Mouse (Mus musculus): ENCODE results near the gene Col25a1. TPM values are rescaled to one million over a fixed set of nuclear protein-coding genes. Genes with fewer than 3 reads are reported as not detected.
A peak's percentile ranks its signal among the peaks of the same experiment; 100 is the strongest.

The Col25a1 gene
- polyA plus RNA-seq, 1 experiment: 0.06 TPM

GRCm38 (mm10) chr3:130482513-130482912, 351.2 kb downstream of the Col25a1 start:
- Histone ChIP-seq H3K4me1 (ENCODE audit: control insufficient read depth, insufficient read depth, low read length) (no peaks in the 10 kb centered on the region), H3K27me3 (replicated peaks; ENCODE audit: control insufficient read depth, insufficient read depth, low read length) (no peaks in the 10 kb centered on the region), H3K36me3 (ENCODE audit: control insufficient read depth, insufficient read depth, low read length) (no peaks in the 10 kb centered on the region), H3K4me3 (ENCODE audit: insufficient read depth, low read depth, low read length) (no peak overlapping the region), H3K27ac (ENCODE audit: insufficient read depth, low read depth, low read length) (no peak overlapping the region)
- DNase-seq: no peak
- WGBS: 95% methylated on average over 8 of the region's 8 CpGs
- TF ChIP-seq POLR2A (IDR thresholded peaks at IDR 0.05; ENCODE audit: low read depth, low read length) (no peak), CTCF (conservative IDR thresholded peaks at IDR 0.05; ENCODE audit: insufficient read depth, insufficient read length, low read depth, low read length) (no peak)

GRCm38 (mm10) chr3:130488839-130489238, 357.5 kb downstream of the Col25a1 start:
- Histone ChIP-seq H3K27ac (ENCODE audit: insufficient read depth, low read depth, low read length) (no peak overlapping the region), H3K27me3 (replicated peaks; ENCODE audit: control insufficient read depth, insufficient read depth, low read length) (no peaks in the 10 kb centered on the region), H3K36me3 (ENCODE audit: control insufficient read depth, insufficient read depth, low read length) (no peaks in the 10 kb centered on the region), H3K4me3 (ENCODE audit: insufficient read depth, low read depth, low read length) (no peak overlapping the region), H3K4me1 (ENCODE audit: control insufficient read depth, insufficient read depth, low read length) (no peaks in the 10 kb centered on the region)
- DNase-seq: no peak
- TF ChIP-seq POLR2A (IDR thresholded peaks at IDR 0.05; ENCODE audit: low read depth, low read length): no peak
- TF ChIP-seq CTCF (conservative IDR thresholded peaks at IDR 0.05; ENCODE audit: insufficient read depth, insufficient read length, low read depth, low read length): no peak
- WGBS: 63% methylated on average over 4 of the region's 4 CpGs

- Histone ChIP-seq H3K27me3 (replicated peaks; ENCODE audit: control insufficient read depth, insufficient read depth, low read length) (no peaks in the 10 kb centered on the region), H3K4me3 (ENCODE audit: insufficient read depth, low read depth, low read length) (no peak overlapping the region), H3K4me1 (ENCODE audit: control insufficient read depth, insufficient read depth, low read length) (no peaks in the 10 kb centered on the region), H3K36me3 (ENCODE audit: control insufficient read depth, insufficient read depth, low read length) (no peaks in the 10 kb centered on the region), H3K27ac (ENCODE audit: insufficient read depth, low read depth, low read length) (no peak overlapping the region)
- DNase-seq: no peak
- WGBS: 74% methylated on average over 1 of the region's 1 CpGs
- no peak for TF ChIP-seq CTCF (conservative IDR thresholded peaks at IDR 0.05; ENCODE audit: insufficient read depth, insufficient read length, low read depth, low read length)
- no peak for TF ChIP-seq POLR2A (IDR thresholded peaks at IDR 0.05; ENCODE audit: low read depth, low read length)
These were observed 362.9 kb downstream of the Col25a1 start for GRCm38 (mm10) chr3:130494192-130494591.

- TF ChIP-seq POLR2A (IDR thresholded peaks at IDR 0.05; ENCODE audit: low read depth, low read length) (no peak), CTCF (conservative IDR thresholded peaks at IDR 0.05; ENCODE audit: insufficient read depth, insufficient read length, low read depth, low read length) (peak; percentile 30; the same call in 1 of the 2 replicates)
- no peak overlapping the region for H3K4me3 ChIP-seq (ENCODE audit: insufficient read depth, low read depth, low read length)
- no peaks in the 10 kb centered on the region for H3K36me3 ChIP-seq (ENCODE audit: control insufficient read depth, insufficient read depth, low read length)
- peak; percentile 11 for DNase-seq
- WGBS: 77% methylated on average over 20 of the region's 20 CpGs
- H3K27me3 ChIP-seq (replicated peaks; ENCODE audit: control insufficient read depth, insufficient read depth, low read length): no peaks in the 10 kb centered on the region
- no peak overlapping the region for H3K27ac ChIP-seq (ENCODE audit: insufficient read depth, low read depth, low read length)
- H3K4me1 ChIP-seq (ENCODE audit: control insufficient read depth, insufficient read depth, low read length): no peaks in the 10 kb centered on the region
These were observed 363.5 kb downstream of the Col25a1 start for GRCm38 (mm10) chr3:130494665-130495396.

GRCm38 (mm10) chr3:130497036-130497435, 365.7 kb downstream of the Col25a1 start:
- Histone ChIP-seq H3K27ac (ENCODE audit: insufficient read depth, low read depth, low read length) (no peak overlapping the region), H3K4me1 (ENCODE audit: control insufficient read depth, insufficient read depth, low read length) (no peaks in the 10 kb centered on the region), H3K36me3 (ENCODE audit: control insufficient read depth, insufficient read depth, low read length) (no peaks in the 10 kb centered on the region), H3K4me3 (ENCODE audit: insufficient read depth, low read depth, low read length) (no peak overlapping the region), H3K27me3 (replicated peaks; ENCODE audit: control insufficient read depth, insufficient read depth, low read length) (no peaks in the 10 kb centered on the region)
- TF ChIP-seq POLR2A (IDR thresholded peaks at IDR 0.05; ENCODE audit: low read depth, low read length) (no peak), CTCF (conservative IDR thresholded peaks at IDR 0.05; ENCODE audit: insufficient read depth, insufficient read length, low read depth, low read length) (no peak)
- DNase-seq: no peak
- 90% methylated on average over 2 of the region's 2 CpGs for WGBS

GRCm38 (mm10) chr3:130501713-130502112, 370.4 kb downstream of the Col25a1 start:
- Histone ChIP-seq H3K27ac (ENCODE audit: insufficient read depth, low read depth, low read length) (no peak overlapping the region), H3K4me1 (ENCODE audit: control insufficient read depth, insufficient read depth, low read length) (no peaks in the 10 kb centered on the region), H3K4me3 (ENCODE audit: insufficient read depth, low read depth, low read length) (no peak overlapping the region), H3K36me3 (ENCODE audit: control insufficient read depth, insufficient read depth, low read length) (no peaks in the 10 kb centered on the region), H3K27me3 (replicated peaks; ENCODE audit: control insufficient read depth, insufficient read depth, low read length) (no peaks in the 10 kb centered on the region)
- WGBS: 74% methylated on average over 3 of the region's 3 CpGs
- TF ChIP-seq POLR2A (IDR thresholded peaks at IDR 0.05; ENCODE audit: low read depth, low read length): no peak
- TF ChIP-seq CTCF (conservative IDR thresholded peaks at IDR 0.05; ENCODE audit: insufficient read depth, insufficient read length, low read depth, low read length): no peak
- no peak for DNase-seq

- Histone ChIP-seq H3K27me3 (replicated peaks; ENCODE audit: control insufficient read depth, insufficient read depth, low read length) (no peaks in the 10 kb centered on the region), H3K36me3 (ENCODE audit: control insufficient read depth, insufficient read depth, low read length) (no peaks in the 10 kb centered on the region), H3K4me3 (ENCODE audit: insufficient read depth, low read depth, low read length) (no peak overlapping the region), H3K4me1 (ENCODE audit: control insufficient read depth, insufficient read depth, low read length) (no peaks in the 10 kb centered on the region), H3K27ac (ENCODE audit: insufficient read depth, low read depth, low read length) (no peak overlapping the region)
- TF ChIP-seq CTCF (conservative IDR thresholded peaks at IDR 0.05; ENCODE audit: insufficient read depth, insufficient read length, low read depth, low read length): no peak
- TF ChIP-seq POLR2A (IDR thresholded peaks at IDR 0.05; ENCODE audit: low read depth, low read length): no peak
- WGBS: 81% methylated on average over 2 of the region's 2 CpGs
- DNase-seq: no peak
These were observed 377.0 kb downstream of the Col25a1 start for GRCm38 (mm10) chr3:130508330-130508729.
